Mouse (Mus musculus): ENCODE measurements around the gene Gm30302. TPM values are rescaled to one million over a fixed set of nuclear protein-coding genes. Genes with fewer than 3 reads are reported as not detected.

The Gm30302 gene
- total RNA-seq, 1 experiment from 2014 or later: not detected

- no peak for ATAC-seq (replicated peaks; ENCODE audit: insufficient number of reproducible peaks, low FRiP score, low TSS enrichment, poor library complexity, severe bottlenecking)
Observed at GRCm38 (mm10) chr13:49756591-49756990, 42.2 kb downstream of the Gm30302 start.

DNA sequence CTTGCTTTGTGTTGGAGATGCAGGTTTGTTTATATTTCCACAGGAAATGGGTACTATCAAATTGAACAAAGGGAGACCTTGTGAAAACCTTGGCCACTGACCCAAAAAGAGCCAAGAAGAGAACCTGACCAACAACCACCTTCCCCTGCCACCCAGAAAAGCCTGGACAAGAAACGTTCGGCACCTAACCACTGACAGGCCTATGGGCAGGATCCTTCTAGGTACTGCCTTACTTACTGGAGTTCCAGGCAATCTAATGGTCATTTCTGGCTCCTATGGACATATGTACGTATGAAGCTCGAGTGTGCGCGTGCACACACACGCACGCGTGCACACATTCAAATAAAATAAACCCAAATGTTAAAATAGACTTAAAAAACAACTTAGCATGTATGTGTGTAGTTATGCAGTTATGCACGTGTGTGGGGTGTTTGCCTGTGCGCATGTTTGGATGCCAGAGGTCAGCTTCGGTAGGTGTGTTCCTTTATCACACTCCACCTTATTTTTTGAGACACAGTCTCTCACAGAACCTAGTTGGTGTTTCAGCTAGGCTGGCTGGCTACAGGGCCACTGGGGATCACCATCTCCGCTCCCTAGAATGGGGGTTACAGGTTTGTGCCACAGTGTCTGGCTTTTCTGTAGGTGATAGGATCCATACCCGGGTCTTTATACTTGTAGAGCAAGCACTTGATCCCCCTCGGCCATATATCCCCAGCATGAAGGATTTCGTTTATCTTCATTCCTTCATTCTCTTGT lies 57.3 kb downstream of the Gm30302 start:
- no peak for ATAC-seq (replicated peaks; ENCODE audit: insufficient number of reproducible peaks, low FRiP score, low TSS enrichment, poor library complexity, severe bottlenecking)

GRCm38 (mm10) chr13:49738011-49738410 lies 60.8 kb downstream of the Gm30302 start:
- no peak for ATAC-seq (replicated peaks; ENCODE audit: insufficient number of reproducible peaks, low FRiP score, low TSS enrichment, poor library complexity, severe bottlenecking)

- ATAC-seq (replicated peaks; ENCODE audit: insufficient number of reproducible peaks, low FRiP score, low TSS enrichment, poor library complexity, severe bottlenecking): no peak
Observed at GRCm38 (mm10) chr13:49736430-49736829, 62.4 kb downstream of the Gm30302 start.

Other genes with a start within 250 kb of the Gm30302 start
- gene Omd, start 216.5 kb downstream of the Gm30302 start, total RNA-seq (2017): not detected in 3 replicates
- gene Ogn, start 191.0 kb downstream of the Gm30302 start, total RNA-seq (2017): not detected in 3 replicates
- gene Cenpp, start 146.2 kb downstream of the Gm30302 start, total RNA-seq (2017): 2.4 to 4.6 TPM (median 2.9 TPM) in 3 replicates
- gene Nol8, start 145.9 kb downstream of the Gm30302 start, total RNA-seq (2017): 35.4 to 43.9 TPM (median 37.5 TPM) in 3 replicates
- 22.2 to 34.1 TPM (median 22.9 TPM) in 3 replicates for gene Iars, start 116.9 kb downstream of the Gm30302 start, total RNA-seq (2017)